Mouse (Mus musculus) gastrocnemius, adult 8-10 months (tissue): ENCODE data around the gene Tead4. TPM values are rescaled to one million over a fixed set of nuclear protein-coding genes. Genes with fewer than 3 reads are reported as not detected.

ENCODE experiments used
- DNase-seq, 2 experiments: peaks; one replicate each; pipeline ENCODE4 v3.0.0; 2022; ENCODE audit warnings: low spot score in 2 of 2
- total RNA-seq, 4 experiments: library from RNA; stranded (reverse); gene quantifications; 2 replicates each; pipeline ENCODE4 v1.2.4; 2022

Gene Tead4
- total RNA-seq, 4 experiments from 2014 or later = 6.0 to 8.1 (median 7.5) TPM

GRCm38 (mm10) chr6:128178681-128179080 is 121.9 kb downstream of the Tead4 start:
- DNase-seq = no peak

Other genes with a start within 250 kb of the Tead4 start
- 10 to 100 TPM; 27.4 to 36.6 (median 31.5) TPM for gene Tspan9, start 157.2 kb downstream of the Tead4 start, total RNA-seq
- 1 to 10 TPM; 5.8 to 7.9 (median 6.7) TPM for gene Tulp3, start 55.0 kb upstream of the Tead4 start, total RNA-seq
- gene Rhno1, start 62.1 kb upstream of the Tead4 start, total RNA-seq = 1 to 10 TPM; 3.6 to 8.2 (median 5.6) TPM
- under 1 TPM in 3 of 4 experiments, not detected in 1; 0.07 to 0.31 (median 0.12) TPM for gene Foxm1, start 62.1 kb upstream of the Tead4 start, total RNA-seq
- not detected for gene Tex52, start 74.6 kb upstream of the Tead4 start, total RNA-seq
- not detected for gene Gm44596, start 74.7 kb upstream of the Tead4 start, total RNA-seq
- 1 to 10 TPM in 3 of 4 experiments, under 1 TPM in 1; 0.63 to 2.0 (median 1.3) TPM for gene Nrip2, start 98.5 kb upstream of the Tead4 start, total RNA-seq
- gene Itfg2, start 124.1 kb upstream of the Tead4 start, total RNA-seq = 10 to 100 TPM in 3 of 4 experiments, 1 to 10 TPM in 1; 8.1 to 17.8 (median 16.6) TPM
- 100 to 1,000 TPM; 113 to 133 (median 121) TPM for gene Fkbp4, start 137.9 kb upstream of the Tead4 start, total RNA-seq
- gene Pzp, start 225.9 kb upstream of the Tead4 start, total RNA-seq = under 1 TPM in 1 of 4 experiments, not detected in 3; 0.59 TPM